Mouse (Mus musculus) adrenal gland, postnatal 25 days (tissue): Measurements from ENCODE around the gene Isca2. TPM values are rescaled to one million over a fixed set of nuclear protein-coding genes. Genes with fewer than 3 reads are reported as not detected.

Experiments used
- DNase-seq: peaks from one replicate; pipeline ENCODE4 v3.0.0; 2021; ENCODE audit warnings: mixed read lengths
- total RNA-seq: library from RNA; stranded (reverse); gene quantifications from 2 replicates; pipeline ENCODE4 v1.2.3, GENCODE M21; 2021

The Isca2 gene
- total RNA-seq, 1 experiment from 2014 or later, result 83.1 TPM

- DNase-seq, result no peak
Observed at GRCm38 (mm10) chr12:84771981-84772520, 1.0 kb upstream of the Isca2 start.

GRCm38 (mm10) chr12:84773476-84773875 lies 425 bp downstream of the Isca2 start:
- peak; percentile 28 for DNase-seq

GRCm38 (mm10) chr12:84774376-84774775 lies 1.3 kb downstream of the Isca2 start:
- peak; percentile 39 for DNase-seq

GRCm38 (mm10) chr12:84776229-84776628 lies 3.2 kb downstream of the Isca2 start:
- DNase-seq, result no peak

GRCm38 (mm10) chr12:84784604-84785381 lies 11.7 kb downstream of the Isca2 start:
- DNase-seq, result peak; percentile 91

- DNase-seq, result no peak
Observed at GRCm38 (mm10) chr12:84786091-84786490, 13.0 kb downstream of the Isca2 start.

GRCm38 (mm10) chr12:84790853-84791252 lies 17.8 kb downstream of the Isca2 start:
- DNase-seq, result no peak

GRCm38 (mm10) chr12:84792629-84793028 lies 19.6 kb downstream of the Isca2 start:
- DNase-seq, result no peak

- DNase-seq, result no peak
Observed at GRCm38 (mm10) chr12:84794647-84795046, 21.6 kb downstream of the Isca2 start.

- no peak for DNase-seq
Observed at GRCm38 (mm10) chr12:84799086-84799485, 26.0 kb downstream of the Isca2 start.

- DNase-seq, result peak; percentile 42
Observed at GRCm38 (mm10) chr12:84800419-84800818, 27.4 kb downstream of the Isca2 start.

GRCm38 (mm10) chr12:84801532-84802110 lies 28.6 kb downstream of the Isca2 start:
- no peak for DNase-seq

GRCm38 (mm10) chr12:84802625-84803024 lies 29.6 kb downstream of the Isca2 start:
- DNase-seq, result no peak

GRCm38 (mm10) chr12:84805228-84805842 lies 32.3 kb downstream of the Isca2 start:
- DNase-seq, result no peak

- no peak for DNase-seq
Observed at GRCm38 (mm10) chr12:84806010-84806409, 33.0 kb downstream of the Isca2 start.

- no peak for DNase-seq
Observed at GRCm38 (mm10) chr12:84806726-84807125, 33.7 kb downstream of the Isca2 start.

- DNase-seq, result no peak
Observed at GRCm38 (mm10) chr12:84807351-84807750, 34.3 kb downstream of the Isca2 start.

- no peak for DNase-seq
Observed at GRCm38 (mm10) chr12:84809033-84809432, 36.0 kb downstream of the Isca2 start.

- DNase-seq, result no peak
Observed at GRCm38 (mm10) chr12:84810810-84811209, 37.8 kb downstream of the Isca2 start.

- no peak for DNase-seq
Observed at GRCm38 (mm10) chr12:84811510-84811909, 38.5 kb downstream of the Isca2 start.

- peak; percentile 41 for DNase-seq
Observed at GRCm38 (mm10) chr12:84812004-84812403, 39.0 kb downstream of the Isca2 start.

- DNase-seq, result no peak
Observed at GRCm38 (mm10) chr12:84813773-84814172, 40.7 kb downstream of the Isca2 start.

GRCm38 (mm10) chr12:84814663-84815325 lies 41.7 kb downstream of the Isca2 start:
- DNase-seq, result no peak
